Mouse (Mus musculus) kidney, adult 9 months (tissue): ENCODE measurements around the gene Ptprn2.

Experiments
- DNase-seq: peaks from one replicate; pipeline ENCODE4 v3.0.0; 2022

Gene Ptprn2

GRCm38 (mm10) chr12:117280790-117281189 is 795.3 kb downstream of the Ptprn2 start:
- peak; percentile 4 for DNase-seq

GRCm38 (mm10) chr12:117282659-117283058 is 797.1 kb downstream of the Ptprn2 start:
- DNase-seq, result no peak

- DNase-seq, result no peak
Observed at GRCm38 (mm10) chr12:117287456-117287855, 801.9 kb downstream of the Ptprn2 start.

- no peak for DNase-seq
Observed at GRCm38 (mm10) chr12:117291943-117292342, 806.4 kb downstream of the Ptprn2 start.

GRCm38 (mm10) chr12:117296792-117297191 is 811.3 kb downstream of the Ptprn2 start:
- no peak for DNase-seq

- DNase-seq, result no peak
Observed at GRCm38 (mm10) chr12:117299084-117299483, 813.6 kb downstream of the Ptprn2 start.

- no peak for DNase-seq
Observed at GRCm38 (mm10) chr12:117304751-117305624, 819.5 kb downstream of the Ptprn2 start.

GRCm38 (mm10) chr12:117305625-117306105 is 820.1 kb downstream of the Ptprn2 start:
- DNase-seq, result no peak

GRCm38 (mm10) chr12:117312079-117312478 is 826.6 kb downstream of the Ptprn2 start:
- DNase-seq, result no peak

- no peak for DNase-seq
Observed at GRCm38 (mm10) chr12:117314987-117315386, 829.5 kb downstream of the Ptprn2 start.

- DNase-seq, result no peak
Observed at GRCm38 (mm10) chr12:117315661-117316060, 830.1 kb downstream of the Ptprn2 start.

GRCm38 (mm10) chr12:117318229-117318628 is 832.7 kb downstream of the Ptprn2 start:
- DNase-seq, result no peak

GRCm38 (mm10) chr12:117323017-117323416 is 837.5 kb downstream of the Ptprn2 start:
- DNase-seq, result no peak
